Mouse (Mus musculus) midbrain, embryonic 16.5 days (tissue): Measurements from ENCODE around the gene Zfp800. TPM values are rescaled to one million over a fixed set of nuclear protein-coding genes. Genes with fewer than 3 reads are reported as not detected.
A peak's percentile ranks its signal among the peaks of the same experiment; 100 is the strongest.

ENCODE experiments used
- ATAC-seq: fragments of 200-750 bp; cut with Nextera tagmentation; 2 replicates; pipeline ENCODE4 v1.8.0; 2017; ENCODE audit warnings: moderate TSS enrichment
- H3K27ac ChIP-seq: fragments of 300-500 bp; sonication (generic); 2 replicates; pipeline ENCODE4 v1.5.1; 2014; ENCODE audit warnings: mild to moderate bottlenecking, low read length, mixed read lengths
- H3K27me3 ChIP-seq: fragments of 300-500 bp; sonication (generic); 2 replicates; pipeline ENCODE4 v1.6.1; 2014; ENCODE audit warnings: low read depth, low read length, mixed read lengths; ENCODE audit not compliant: control insufficient read depth, insufficient read depth
- H3K36me3 ChIP-seq: fragments of 300-500 bp; sonication (generic); 2 replicates; pipeline ENCODE4 v1.6.1; 2014; ENCODE audit warnings: mild to moderate bottlenecking, low read length, moderate library complexity, mixed read lengths; ENCODE audit not compliant: control insufficient read depth, insufficient read depth
- H3K4me1 ChIP-seq: fragments of 300-500 bp; sonication (generic); 2 replicates; pipeline ENCODE4 v1.6.1; 2014; ENCODE audit warnings: mild to moderate bottlenecking, low read length, mixed read lengths; ENCODE audit not compliant: control insufficient read depth, insufficient read depth
- H3K4me2 ChIP-seq: fragments of 300-500 bp; sonication (generic); 2 replicates; pipeline ENCODE4 v1.6.1; 2014; ENCODE audit warnings: mild to moderate bottlenecking, low read length, mixed read lengths
- H3K4me3 ChIP-seq: fragments of 300-500 bp; sonication (generic); 2 replicates; pipeline ENCODE4 v1.5.1; 2014; ENCODE audit warnings: low read depth, mild to moderate bottlenecking, low read length, moderate library complexity, mixed read lengths
- H3K9ac ChIP-seq: fragments of 300-500 bp; sonication (generic); 2 replicates; pipeline ENCODE4 v1.6.1; 2014; ENCODE audit warnings: low read depth, low read length, mixed read lengths
- H3K9me3 ChIP-seq: fragments of 300-500 bp; sonication (generic); replicated peaks from 2 replicates; pipeline ENCODE4 v1.6.1; 2014; ENCODE audit warnings: mild to moderate bottlenecking, low read length, mixed read lengths; ENCODE audit not compliant: control insufficient read depth, poor library complexity, severe bottlenecking
- WGBS: fragments of 180-500 bp; shearing (Covaris S2); extraction: QIAGEN DNeasy Blood & Tissue Kit; methylation state at CpG from one replicate; pipeline ENCODE4 v1.1.7; 2014; 5-methylcytosine and 5-hydroxymethylcytosine counted together
- polyA plus RNA-seq: library from polyadenylated mRNA; unstranded; fragments of >200 nt; fragmentation: Nextera tagmentation; extraction: Ambion mirVana; gene quantifications from 2 replicates; pipeline ENCODE4 v1.2.1, GENCODE M21; 2015

The Zfp800 gene
- polyA plus RNA-seq, 1 experiment from 2014 or later: 16.6 TPM

GRCm38 (mm10) chr6:28309692-28310091 is 88.1 kb downstream of the Zfp800 start:
- Histone ChIP-seq H3K36me3 (no peaks in the 10 kb centered on the region), H3K27me3 (no peaks in the 10 kb centered on the region), H3K9ac (no peak overlapping the region), H3K4me1 (no peaks in the 10 kb centered on the region), H3K4me3 (no peak overlapping the region), H3K4me2 (no peak overlapping the region), H3K27ac (no peak overlapping the region), H3K9me3 (no peaks in the 10 kb centered on the region)
- no peak for ATAC-seq

DNA sequence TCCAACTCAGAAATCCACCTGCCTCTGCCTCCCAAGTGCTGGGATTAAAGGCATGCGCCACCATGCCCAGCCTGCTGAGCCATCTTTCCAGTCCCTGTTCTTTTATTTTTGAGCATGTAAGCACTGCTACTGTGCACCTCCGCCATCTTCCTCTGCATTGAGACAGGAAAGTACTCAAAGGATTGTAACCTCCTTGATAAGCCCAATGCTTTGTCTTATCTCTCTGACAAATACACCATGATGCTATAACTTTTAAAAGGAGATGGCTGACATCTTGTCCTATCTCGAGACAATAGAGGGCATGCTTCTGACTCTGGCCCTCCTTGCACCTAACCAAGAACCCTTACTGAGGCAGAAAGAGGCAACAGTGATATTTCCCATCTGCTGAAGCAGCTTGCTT is 88.9 kb downstream of the Zfp800 start:
- 90% methylated on average over 3 of the region's 3 CpGs for WGBS
- H3K4me2 ChIP-seq: no peak overlapping the region
- H3K4me1 ChIP-seq: no peaks in the 10 kb centered on the region
- no peaks in the 10 kb centered on the region for H3K27me3 ChIP-seq
- no peak for ATAC-seq
- no peaks in the 10 kb centered on the region for H3K36me3 ChIP-seq
- H3K27ac ChIP-seq: no peak overlapping the region
- H3K9me3 ChIP-seq: no peaks in the 10 kb centered on the region
- H3K4me3 ChIP-seq: no peak overlapping the region
- H3K9ac ChIP-seq: no peak overlapping the region

- Histone ChIP-seq H3K27me3 (no peaks in the 10 kb centered on the region), H3K4me3 (no peak overlapping the region), H3K27ac (no peak overlapping the region), H3K36me3 (no peaks in the 10 kb centered on the region), H3K4me1 (no peaks in the 10 kb centered on the region), H3K9me3 (no peaks in the 10 kb centered on the region), H3K9ac (no peak overlapping the region), H3K4me2 (no peak overlapping the region)
- 89% methylated on average over 2 of the region's 2 CpGs for WGBS
- no peak for ATAC-seq
Observed at GRCm38 (mm10) chr6:28306702-28307101, 91.1 kb downstream of the Zfp800 start.

DNA sequence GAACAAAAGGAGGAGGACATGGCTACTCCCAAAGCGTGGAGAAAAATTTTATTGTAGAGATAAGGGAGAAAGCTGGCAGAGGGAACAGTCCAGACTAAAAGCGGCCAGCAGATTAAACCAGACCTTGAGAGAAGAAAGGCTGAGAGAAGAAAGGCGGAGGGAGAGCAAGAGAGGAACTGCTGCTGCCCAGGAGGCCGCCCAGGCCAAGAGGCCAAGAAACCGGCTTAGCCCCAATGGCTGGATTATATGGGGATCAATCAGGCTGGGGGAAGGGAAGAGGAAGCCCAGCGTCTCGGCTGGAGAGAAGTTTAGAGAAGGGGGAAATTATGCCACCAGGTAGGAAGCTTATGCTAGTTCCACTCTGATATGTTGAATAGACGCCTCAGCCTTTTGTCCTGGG is 101.5 kb downstream of the Zfp800 start:
- Histone ChIP-seq H3K27me3 (no peaks in the 10 kb centered on the region), H3K9me3 (no peaks in the 10 kb centered on the region), H3K4me1 (no peaks in the 10 kb centered on the region), H3K4me2 (no peak overlapping the region), H3K27ac (no peak overlapping the region), H3K36me3 (no peaks in the 10 kb centered on the region), H3K4me3 (no peak overlapping the region), H3K9ac (no peak overlapping the region)
- ATAC-seq: no peak
- 12% methylated on average over 8 of the region's 8 CpGs for WGBS

GRCm38 (mm10) chr6:28295581-28295980 is 102.2 kb downstream of the Zfp800 start:
- no peaks in the 10 kb centered on the region for H3K27me3 ChIP-seq
- H3K4me1 ChIP-seq: no peaks in the 10 kb centered on the region
- WGBS: 34% methylated on average over 7 of the region's 7 CpGs
- H3K4me2 ChIP-seq: no peak overlapping the region
- no peak overlapping the region for H3K4me3 ChIP-seq
- H3K9ac ChIP-seq: no peak overlapping the region
- H3K9me3 ChIP-seq: no peaks in the 10 kb centered on the region
- no peak for ATAC-seq
- no peak overlapping the region for H3K27ac ChIP-seq
- H3K36me3 ChIP-seq: no peaks in the 10 kb centered on the region

- Histone ChIP-seq H3K4me3 (no peak overlapping the region), H3K27ac (no peak overlapping the region), H3K36me3 (no peaks in the 10 kb centered on the region), H3K4me1 (no peaks in the 10 kb centered on the region), H3K9me3 (no peaks in the 10 kb centered on the region), H3K9ac (no peak overlapping the region), H3K27me3 (no peaks in the 10 kb centered on the region), H3K4me2 (no peak overlapping the region)
- 82% methylated on average over 6 of the region's 6 CpGs for WGBS
- ATAC-seq: no peak
Observed at GRCm38 (mm10) chr6:28292810-28293209, 105.0 kb downstream of the Zfp800 start.

GRCm38 (mm10) chr6:28279886-28280285 is 117.9 kb downstream of the Zfp800 start:
- no peak for ATAC-seq
- no peaks in the 10 kb centered on the region for H3K27me3 ChIP-seq
- no peaks in the 10 kb centered on the region for H3K36me3 ChIP-seq
- peaks cover 5% of the 10 kb centered on the region; the same call in 1 of the 2 replicates for H3K9me3 ChIP-seq
- H3K27ac ChIP-seq: no peak overlapping the region
- no peak overlapping the region for H3K4me3 ChIP-seq
- no peaks in the 10 kb centered on the region for H3K4me1 ChIP-seq
- WGBS: 77% methylated on average over 2 of the region's 2 CpGs
- no peak overlapping the region for H3K9ac ChIP-seq
- H3K4me2 ChIP-seq: no peak overlapping the region

GRCm38 (mm10) chr6:28262198-28262621 is 135.6 kb downstream of the Zfp800 start:
- Histone ChIP-seq H3K9ac (peak overlapping the region; percentile 80), H3K9me3 (no peaks in the 10 kb centered on the region), H3K27ac (peak overlapping the region; percentile 85), H3K36me3 (no peaks in the 10 kb centered on the region), H3K27me3 (no peaks in the 10 kb centered on the region), H3K4me1 (peaks cover 9% of the 10 kb centered on the region), H3K4me3 (peak overlapping the region; percentile 98), H3K4me2 (peak overlapping the region; percentile 97)
- ATAC-seq: peak; percentile 78
- WGBS: under 1% methylated on average over 29 of the region's 29 CpGs

GRCm38 (mm10) chr6:28261307-28262197 is 136.3 kb downstream of the Zfp800 start:
- H3K27ac ChIP-seq: peak overlapping the region; percentile 85
- peak overlapping the region; percentile 98 for H3K4me3 ChIP-seq
- H3K27me3 ChIP-seq: no peaks in the 10 kb centered on the region
- peak; percentile 98 for ATAC-seq
- peaks cover 9% of the 10 kb centered on the region for H3K4me1 ChIP-seq
- no peaks in the 10 kb centered on the region for H3K9me3 ChIP-seq
- no peaks in the 10 kb centered on the region for H3K36me3 ChIP-seq
- peak overlapping the region; percentile 80 for H3K9ac ChIP-seq
- WGBS: under 1% methylated on average over 106 of the region's 131 CpGs
- peak overlapping the region; percentile 97 for H3K4me2 ChIP-seq
